Mouse (Mus musculus) midbrain, postnatal 0 days (tissue): ENCODE measurements around the gene Btbd7. TPM values are rescaled to one million over a fixed set of nuclear protein-coding genes. Genes with fewer than 3 reads are reported as not detected.
A peak's percentile ranks its signal among the peaks of the same experiment; 100 is the strongest.

Experiments used
- ATAC-seq: fragments of 200-750 bp; cut with Nextera tagmentation; 2 replicates; pipeline ENCODE4 v1.8.0; 2017; ENCODE audit warnings: moderate number of reproducible peaks, mild to moderate bottlenecking, moderate TSS enrichment, moderate library complexity; ENCODE audit not compliant: low FRiP score
- DNase-seq: peaks from one replicate; pipeline ENCODE4 v3.0.0-alpha.2; 2015; ENCODE audit warnings: low spot score
- H3K27ac ChIP-seq: fragments of 300-500 bp; sonication (generic); 2 replicates; pipeline ENCODE4 v1.5.1; 2014; ENCODE audit warnings: low read depth, mild to moderate bottlenecking, low read length, mixed read lengths
- H3K27me3 ChIP-seq: fragments of 300-500 bp; sonication (generic); 2 replicates; pipeline ENCODE4 v1.6.1; 2014; ENCODE audit warnings: low read length, control low read depth, mixed read lengths; ENCODE audit not compliant: insufficient read depth
- H3K36me3 ChIP-seq: fragments of 300-500 bp; sonication (generic); 2 replicates; pipeline ENCODE4 v1.6.1; 2014; ENCODE audit warnings: low read length, control low read depth, mixed read lengths; ENCODE audit not compliant: insufficient read depth
- H3K4me1 ChIP-seq: fragments of 300-500 bp; sonication (generic); 2 replicates; pipeline ENCODE4 v1.6.1; 2014; ENCODE audit warnings: mild to moderate bottlenecking, control low read depth, antibody characterized with exemption, low read length, mixed read lengths; ENCODE audit not compliant: insufficient read depth
- H3K4me2 ChIP-seq: fragments of 300-500 bp; sonication (generic); 2 replicates; pipeline ENCODE4 v1.6.1; 2014; ENCODE audit warnings: low read depth, mild to moderate bottlenecking, low read length, mixed read lengths; ENCODE audit not compliant: poor library complexity, severe bottlenecking
- H3K4me3 ChIP-seq: fragments of 300-500 bp; sonication (generic); 2 replicates; pipeline ENCODE4 v1.5.1; 2014; ENCODE audit warnings: low read depth, mild to moderate bottlenecking, low read length, moderate library complexity
- H3K9ac ChIP-seq: fragments of 300-500 bp; sonication (generic); replicated peaks from 2 replicates; pipeline ENCODE4 v1.6.1; 2014; ENCODE audit warnings: mild to moderate bottlenecking, low read length, moderate library complexity, mixed read lengths; ENCODE audit not compliant: poor library complexity, severe bottlenecking
- H3K9me3 ChIP-seq: fragments of 300-500 bp; sonication (generic); 2 replicates; pipeline ENCODE4 v1.6.1; 2016; ENCODE audit warnings: low read length, control low read depth
- CTCF ChIP-seq: IDR thresholded peaks from 2 replicates; pipeline ENCODE4 v1.5.1; 2016; ENCODE audit warnings: antibody characterized with exemption, mild to moderate bottlenecking
- WGBS: fragments of 180-500 bp; shearing (Covaris S2); extraction: QIAGEN DNeasy Blood & Tissue Kit; methylation state at CpG from one replicate; pipeline ENCODE4 v1.1.7; 2014; 5-methylcytosine and 5-hydroxymethylcytosine counted together
- polyA plus RNA-seq: library from polyadenylated mRNA; unstranded; fragments of >200 nt; fragmentation: Nextera tagmentation; extraction: Ambion mirVana; gene quantifications from 2 replicates; pipeline ENCODE4 v1.2.1, GENCODE M21; 2015
- total RNA-seq: library from RNA; depleted of rRNA; stranded (reverse); fragments of >200 nt; gene quantifications from 2 replicates; pipeline ENCODE4 v1.2.3, GENCODE M21; 2014

Btbd7 gene
- total and polyA plus RNA-seq, 2 experiments from 2014 or later: 9.2 to 32.2 TPM

DNA sequence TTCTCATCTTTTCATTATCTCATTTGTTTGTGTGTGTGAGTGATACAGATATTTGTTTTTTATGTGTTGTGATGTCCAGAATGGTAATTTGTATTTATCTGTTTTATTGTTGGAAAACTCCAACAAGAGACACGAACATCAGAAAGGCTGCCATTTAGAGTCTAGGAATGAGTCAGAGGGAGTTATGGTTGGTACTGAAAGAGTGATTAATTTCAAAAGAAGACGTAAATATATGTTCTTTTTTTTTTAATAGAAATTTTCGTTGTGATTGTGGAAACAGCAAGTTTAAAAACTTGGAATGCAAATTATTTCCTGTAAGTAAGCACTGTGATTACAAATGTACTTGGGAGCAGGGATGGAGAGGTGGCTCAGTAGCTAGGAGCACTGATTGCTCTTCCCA is 116.6 kb downstream of the Btbd7 start:
- 94% methylated on average over 3 of the region's 3 CpGs for WGBS
- DNase-seq: no peak
- no peak for TF ChIP-seq CTCF
- Histone ChIP-seq H3K4me2 (no peak overlapping the region), H3K36me3 (peaks cover 17% of the 10 kb centered on the region), H3K27me3 (no peaks in the 10 kb centered on the region), H3K9me3 (no peaks in the 10 kb centered on the region), H3K9ac (no peak overlapping the region), H3K4me3 (no peak overlapping the region), H3K27ac (no peak overlapping the region), H3K4me1 (peaks cover 9% of the 10 kb centered on the region)
- no peak for ATAC-seq

DNA sequence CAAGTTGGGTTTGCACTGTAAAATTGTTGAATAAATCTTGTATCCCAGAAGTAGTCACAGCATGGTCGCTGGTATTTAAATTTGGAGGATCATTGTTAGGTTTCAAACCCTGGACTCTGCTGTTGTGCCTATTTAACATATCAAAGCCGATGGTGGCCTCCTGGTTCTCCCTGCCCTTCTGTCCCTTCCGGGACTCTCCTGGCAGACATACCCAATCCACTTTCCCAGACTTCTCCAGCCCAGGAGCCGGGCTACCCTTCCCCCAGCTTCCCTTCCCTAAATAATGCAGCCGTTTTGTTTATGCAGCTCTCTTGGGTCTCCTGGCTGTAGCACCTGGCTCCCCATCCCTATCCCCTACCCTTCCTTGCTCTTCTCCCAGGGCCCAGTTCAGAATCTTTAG is 119.3 kb downstream of the Btbd7 start:
- H3K4me3 ChIP-seq: peak overlapping the region; percentile 85
- no peaks in the 10 kb centered on the region for H3K27me3 ChIP-seq
- no peaks in the 10 kb centered on the region for H3K9me3 ChIP-seq
- H3K4me1 ChIP-seq: peaks cover 9% of the 10 kb centered on the region
- TF ChIP-seq CTCF: no peak
- peak overlapping the region; percentile 88 for H3K4me2 ChIP-seq
- peak overlapping the region; percentile 75; the same call in 1 of the 2 replicates for H3K9ac ChIP-seq
- ATAC-seq (no peak), DNase-seq (no peak)
- WGBS: 1% methylated on average over 5 of the region's 5 CpGs
- no peak overlapping the region for H3K27ac ChIP-seq
- H3K36me3 ChIP-seq: 0 out of 2 replicates have a peak, but pooled peaks cover 3% of the 10 kb centered on the region

DNA sequence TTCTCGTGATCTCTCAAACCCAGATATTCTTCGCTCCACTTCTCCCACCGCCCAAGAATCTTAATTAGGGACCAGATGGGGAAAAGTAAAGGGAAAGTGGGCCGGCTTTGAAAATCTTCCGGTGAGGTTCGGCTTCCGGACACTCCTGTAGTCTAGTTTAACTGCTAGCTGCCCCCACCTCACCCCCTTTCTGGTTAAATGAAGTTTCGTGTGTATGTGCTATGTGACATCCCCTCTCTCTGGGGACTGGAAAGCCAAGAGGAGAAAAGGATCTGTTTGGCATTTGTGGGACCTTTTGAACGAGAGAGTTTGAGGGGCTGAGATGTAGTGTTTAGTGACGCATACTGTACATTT is 119.9 kb downstream of the Btbd7 start, which contains the start of gene Gm20604:
TSS of gene Gm20604 (minus strand) at position 270 of the 354 bp plus-strand sequence.
- Histone ChIP-seq H3K4me3 (peak within 1 kb of the TSS; percentile 85), H3K36me3 (0 out of 2 replicates have a peak, but pooled peaks cover 3% of the 10 kb centered on the region), H3K4me1 (peaks cover 9% of the 10 kb centered on the region), H3K27ac (peak within 1 kb of the TSS; percentile 82), H3K4me2 (peak within 1 kb of the TSS; percentile 88), H3K9ac (peak within 1 kb of the TSS; percentile 75), H3K9me3 (no peaks in the 10 kb centered on the region), H3K27me3 (no peaks in the 10 kb centered on the region)
- TF ChIP-seq CTCF: no peak
- WGBS: under 1% methylated on average over 10 of the region's 10 CpGs
- ATAC-seq (no peak), DNase-seq (peak; percentile 34)

DNA sequence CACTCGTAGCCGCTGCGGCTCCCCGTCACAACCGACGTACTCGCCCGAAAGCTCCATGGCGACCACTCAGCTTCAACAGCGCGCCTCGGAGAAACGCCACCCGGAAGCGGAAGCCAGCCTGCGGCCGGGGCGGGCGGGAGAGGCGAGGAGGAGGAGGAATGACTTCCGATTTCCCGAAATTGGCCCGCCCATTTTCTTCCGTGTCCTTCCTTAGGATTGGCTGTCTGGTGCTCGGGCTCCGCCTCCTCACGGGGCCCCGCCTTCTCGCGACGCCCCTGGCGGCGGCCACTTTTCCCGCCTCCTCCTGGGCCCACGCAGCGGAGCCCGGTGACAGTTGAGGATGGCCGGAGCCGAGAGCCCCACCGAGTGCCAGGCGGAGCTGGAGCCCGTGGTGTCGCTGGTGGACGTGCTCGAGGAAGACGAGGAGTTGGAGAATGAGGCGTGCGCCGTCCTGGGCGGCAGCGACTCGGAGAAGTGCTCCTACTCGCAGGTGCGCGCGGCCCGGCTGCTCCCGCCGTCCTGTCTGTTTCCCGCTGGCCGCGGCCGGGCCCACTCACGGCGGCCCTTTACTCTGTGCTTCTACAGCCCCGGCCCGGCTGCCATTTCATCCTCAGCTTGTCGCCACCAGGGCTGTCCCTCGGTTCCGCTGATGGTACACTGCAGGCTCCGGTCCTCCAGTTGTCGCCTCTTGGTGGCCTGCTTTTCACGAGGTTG is 120.4 kb downstream of the Btbd7 start, which contains the start of the genes Gm28051, Gon7 and Ubr7:
TSS of gene Gm28051 (minus strand) at position 77 of the 714 bp plus-strand sequence.
TSS of gene Gon7 (minus strand) at position 115 of the 714 bp plus-strand sequence.
TSS of gene Ubr7 (plus strand) at position 279 of the 714 bp plus-strand sequence.
- H3K9me3 ChIP-seq: no peaks in the 10 kb centered on the region
- H3K4me3 ChIP-seq: peak within 1 kb of the TSS; percentile 85
- no peaks in the 10 kb centered on the region for H3K27me3 ChIP-seq
- WGBS: under 1% methylated on average over 59 of the region's 73 CpGs
- ATAC-seq (peak; percentile 98), DNase-seq (peak; percentile 97)
- peak within 1 kb of the TSS; percentile 82 for H3K27ac ChIP-seq
- peak within 1 kb of the TSS; percentile 75 for H3K9ac ChIP-seq
- peaks cover 9% of the 10 kb centered on the region for H3K4me1 ChIP-seq
- peak; percentile 67 for TF ChIP-seq CTCF
- 0 out of 2 replicates have a peak, but pooled peaks cover 3% of the 10 kb centered on the region for H3K36me3 ChIP-seq
- peak within 1 kb of the TSS; percentile 88 for H3K4me2 ChIP-seq

DNA sequence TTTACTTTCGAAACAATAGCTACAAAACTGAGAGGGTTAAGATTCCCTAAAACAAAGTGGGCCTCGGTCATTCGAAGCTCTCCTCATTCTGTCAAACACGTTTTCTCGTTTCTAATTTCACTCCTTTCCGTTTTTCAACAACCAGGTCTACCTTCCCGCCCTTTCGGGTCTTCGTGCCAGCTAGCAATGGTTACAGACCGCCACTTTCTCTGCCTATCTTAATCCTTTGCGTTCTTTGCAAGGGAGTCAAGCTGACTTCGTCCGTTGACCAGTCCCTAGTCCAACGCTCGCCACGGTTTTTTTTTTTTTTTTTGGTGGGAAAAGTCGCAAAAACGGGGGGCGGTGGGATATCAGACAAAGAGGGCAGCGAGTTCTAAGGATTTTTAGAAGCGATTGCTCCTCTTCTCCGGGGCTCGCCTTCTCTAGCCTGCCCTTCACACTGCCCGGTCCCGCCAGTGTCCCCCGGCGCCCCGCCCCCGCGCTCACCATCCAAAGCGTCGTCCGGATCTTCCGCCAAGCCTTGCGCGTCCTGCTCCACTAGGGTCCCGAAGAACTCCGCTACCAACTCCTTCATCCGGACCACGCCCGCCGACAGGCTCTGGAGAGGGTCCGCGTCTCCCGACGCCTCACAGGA is 121.1 kb downstream of the Btbd7 start:
- no peaks in the 10 kb centered on the region for H3K27me3 ChIP-seq
- H3K9me3 ChIP-seq: no peaks in the 10 kb centered on the region
- H3K36me3 ChIP-seq: no peaks in the 10 kb centered on the region
- peak overlapping the region; percentile 85 for H3K4me3 ChIP-seq
- H3K4me1 ChIP-seq: peaks cover 9% of the 10 kb centered on the region
- H3K9ac ChIP-seq: peak overlapping the region; percentile 65
- no peak for TF ChIP-seq CTCF
- peak overlapping the region; percentile 88 for H3K4me2 ChIP-seq
- DNase-seq (no peak), ATAC-seq (peak; percentile 2; the same call in 1 of the 2 replicates)
- WGBS: 1% methylated on average over 45 of the region's 46 CpGs
- peak overlapping the region; percentile 82 for H3K27ac ChIP-seq

DNA sequence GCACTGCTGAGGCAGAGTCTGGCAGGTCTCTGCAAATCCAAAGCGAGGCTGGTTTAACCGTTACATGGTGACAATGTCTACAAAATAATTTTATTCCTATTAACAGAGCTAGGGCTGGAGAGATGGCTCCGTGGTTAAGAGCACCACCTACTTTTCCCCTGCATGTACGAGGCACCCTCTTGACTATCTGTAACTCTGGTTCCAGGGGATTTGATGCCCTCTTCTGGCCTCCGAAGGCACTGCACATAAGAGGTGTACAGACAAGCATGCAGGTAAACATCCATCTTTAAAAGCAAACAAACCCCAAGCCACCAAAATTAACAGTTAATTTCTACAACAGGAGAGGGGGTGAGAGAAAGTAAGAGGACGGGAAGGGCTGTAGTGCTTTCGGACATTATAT is 122.0 kb downstream of the Btbd7 start:
- DNase-seq (no peak), ATAC-seq (no peak)
- no peaks in the 10 kb centered on the region for H3K9me3 ChIP-seq
- TF ChIP-seq CTCF: peak; percentile 61
- H3K4me3 ChIP-seq: peak overlapping the region; percentile 85; the same call in 1 of the 2 replicates
- no peak overlapping the region for H3K27ac ChIP-seq
- 87% methylated on average over 7 of the region's 7 CpGs for WGBS
- no peaks in the 10 kb centered on the region for H3K27me3 ChIP-seq
- H3K4me1 ChIP-seq: peaks cover 9% of the 10 kb centered on the region
- H3K9ac ChIP-seq: peak overlapping the region; percentile 65; the same call in 1 of the 2 replicates
- H3K4me2 ChIP-seq: peak overlapping the region; percentile 88
- no peaks in the 10 kb centered on the region for H3K36me3 ChIP-seq
